Mouse (Mus musculus): ENCODE measurements at regions not wholly inside any gene's neighbourhood (a gene's known extent, or its start where the extent isn't known, plus 50 kb on each side); places are given as distances from the start of the nearest gene placed in this dataset.

GRCm38 (mm10) chr12:10524509-10525286 lies 134.1 kb downstream of the Rdh14 start:
- DNase-seq (ENCODE audit: low read depth in 3 of 3, low spot score in 3 of 3), result no peak
- no peaks in the 10 kb centered on the region for H3K36me3 ChIP-seq (replicated peaks; ENCODE audit: control insufficient read depth, insufficient read depth, low read depth)
- WGBS (ENCODE audit: insufficient replicate concordance), result 46% methylated on average over 7 of the region's 7 CpGs
- H3K4me1 ChIP-seq (replicated peaks; ENCODE audit: control insufficient read depth in 2 of 2, insufficient read depth in 2 of 2, low read length in 1 of 2), result no peaks in the 10 kb centered on the region
- no peak overlapping the region for H3K4me3 ChIP-seq (ENCODE audit: insufficient read depth in 1 of 2, low read depth in 2 of 2, low read length in 2 of 2)
- TF ChIP-seq EP300 (IDR thresholded peaks at IDR 0.05; ENCODE audit: low read depth), result no peak
- no peak for TF ChIP-seq CTCF (IDR thresholded peaks at IDR 0.05; ENCODE audit: low read depth)
- H3K9ac ChIP-seq (replicated peaks), result no peak overlapping the region
- H3K9me3 ChIP-seq (ENCODE audit: control insufficient read depth, low read length), result no peaks in the 10 kb centered on the region
- H3K27ac ChIP-seq, result no peak overlapping the region
- no peak overlapping the region for H3K4me2 ChIP-seq (ENCODE audit: low read depth)
- ATAC-seq (ENCODE audit: insufficient read depth), result no peak
- H3K27me3 ChIP-seq (ENCODE audit: control insufficient read depth, insufficient read depth, low read length), result no peaks in the 10 kb centered on the region

- 60% methylated on average over 4 of the region's 4 CpGs for WGBS (ENCODE audit: insufficient replicate concordance)
- no peak overlapping the region for H3K27ac ChIP-seq
- no peak for ATAC-seq (ENCODE audit: insufficient read depth)
- H3K4me3 ChIP-seq (ENCODE audit: insufficient read depth in 1 of 2, low read depth in 2 of 2, low read length in 2 of 2), result no peak overlapping the region
- no peaks in the 10 kb centered on the region for H3K4me1 ChIP-seq (replicated peaks; ENCODE audit: control insufficient read depth in 2 of 2, insufficient read depth in 2 of 2, low read length in 1 of 2)
- no peaks in the 10 kb centered on the region for H3K27me3 ChIP-seq (ENCODE audit: control insufficient read depth, insufficient read depth, low read length)
- no peak for DNase-seq (ENCODE audit: low read depth in 3 of 3, low spot score in 3 of 3)
- no peaks in the 10 kb centered on the region for H3K9me3 ChIP-seq (ENCODE audit: control insufficient read depth, low read length)
- no peak overlapping the region for H3K4me2 ChIP-seq (ENCODE audit: low read depth)
- TF ChIP-seq CTCF (IDR thresholded peaks at IDR 0.05; ENCODE audit: low read depth) (no peak), EP300 (IDR thresholded peaks at IDR 0.05; ENCODE audit: low read depth) (no peak)
- no peak overlapping the region for H3K9ac ChIP-seq (replicated peaks)
- no peaks in the 10 kb centered on the region for H3K36me3 ChIP-seq (replicated peaks; ENCODE audit: control insufficient read depth, insufficient read depth, low read depth)
Observed at GRCm38 (mm10) chr12:10525934-10526333, 135.4 kb downstream of the Rdh14 start.

GRCm38 (mm10) chr12:10529077-10529476 lies 138.5 kb downstream of the Rdh14 start:
- WGBS (ENCODE audit: insufficient replicate concordance), result 36% methylated on average over 2 of the region's 2 CpGs
- no peak overlapping the region for H3K4me3 ChIP-seq (ENCODE audit: insufficient read depth in 1 of 2, low read depth in 2 of 2, low read length in 2 of 2)
- no peak overlapping the region for H3K27ac ChIP-seq
- H3K4me1 ChIP-seq (replicated peaks; ENCODE audit: control insufficient read depth in 2 of 2, insufficient read depth in 2 of 2, low read length in 1 of 2), result no peaks in the 10 kb centered on the region
- DNase-seq (ENCODE audit: low read depth in 3 of 3, low spot score in 3 of 3) (no peak), ATAC-seq (ENCODE audit: insufficient read depth) (no peak)
- no peaks in the 10 kb centered on the region for H3K27me3 ChIP-seq (ENCODE audit: control insufficient read depth, insufficient read depth, low read length)
- H3K4me2 ChIP-seq (ENCODE audit: low read depth), result no peak overlapping the region
- H3K36me3 ChIP-seq (replicated peaks; ENCODE audit: control insufficient read depth, insufficient read depth, low read depth), result no peaks in the 10 kb centered on the region
- no peak for TF ChIP-seq EP300 (IDR thresholded peaks at IDR 0.05; ENCODE audit: low read depth)
- no peak for TF ChIP-seq CTCF (IDR thresholded peaks at IDR 0.05; ENCODE audit: low read depth)
- no peak overlapping the region for H3K9ac ChIP-seq (replicated peaks)
- no peaks in the 10 kb centered on the region for H3K9me3 ChIP-seq (ENCODE audit: control insufficient read depth, low read length)

- H3K4me2 ChIP-seq (ENCODE audit: low read depth), result no peak overlapping the region
- H3K9me3 ChIP-seq (ENCODE audit: control insufficient read depth, low read length), result no peaks in the 10 kb centered on the region
- no peak for ATAC-seq (ENCODE audit: insufficient read depth)
- no peak overlapping the region for H3K4me3 ChIP-seq (ENCODE audit: insufficient read depth in 1 of 2, low read depth in 2 of 2, low read length in 2 of 2)
- no peaks in the 10 kb centered on the region for H3K4me1 ChIP-seq (replicated peaks; ENCODE audit: control insufficient read depth in 2 of 2, insufficient read depth in 2 of 2, low read length in 1 of 2)
- H3K27ac ChIP-seq, result no peak overlapping the region
- H3K27me3 ChIP-seq (ENCODE audit: control insufficient read depth, insufficient read depth, low read length), result no peaks in the 10 kb centered on the region
- H3K36me3 ChIP-seq (replicated peaks; ENCODE audit: control insufficient read depth, insufficient read depth, low read depth), result no peaks in the 10 kb centered on the region
- 53% methylated on average over 3 of the region's 3 CpGs for WGBS (ENCODE audit: insufficient replicate concordance)
- DNase-seq (ENCODE audit: low read depth in 3 of 3, low spot score in 3 of 3), result no peak
- no peak for TF ChIP-seq CTCF (IDR thresholded peaks at IDR 0.05; ENCODE audit: low read depth)
- no peak for TF ChIP-seq EP300 (IDR thresholded peaks at IDR 0.05; ENCODE audit: low read depth)
- H3K9ac ChIP-seq (replicated peaks), result no peak overlapping the region
Observed at GRCm38 (mm10) chr12:10530996-10531395, 140.4 kb downstream of the Rdh14 start.

GRCm38 (mm10) chr12:10533971-10534370 lies 143.4 kb downstream of the Rdh14 start:
- no peaks in the 10 kb centered on the region for H3K27me3 ChIP-seq (ENCODE audit: control insufficient read depth, insufficient read depth, low read length)
- H3K4me1 ChIP-seq (replicated peaks; ENCODE audit: control insufficient read depth in 2 of 2, insufficient read depth in 2 of 2, low read length in 1 of 2), result no peaks in the 10 kb centered on the region
- no peak overlapping the region for H3K27ac ChIP-seq
- H3K9ac ChIP-seq (replicated peaks), result no peak overlapping the region
- H3K36me3 ChIP-seq (replicated peaks; ENCODE audit: control insufficient read depth, insufficient read depth, low read depth), result no peaks in the 10 kb centered on the region
- no peaks in the 10 kb centered on the region for H3K9me3 ChIP-seq (ENCODE audit: control insufficient read depth, low read length)
- no peak overlapping the region for H3K4me2 ChIP-seq (ENCODE audit: low read depth)
- H3K4me3 ChIP-seq (ENCODE audit: insufficient read depth in 1 of 2, low read depth in 2 of 2, low read length in 2 of 2), result no peak overlapping the region
- DNase-seq (ENCODE audit: low read depth in 3 of 3, low spot score in 3 of 3) (no peak), ATAC-seq (ENCODE audit: insufficient read depth) (no peak)
- 53% methylated on average over 6 of the region's 6 CpGs for WGBS (ENCODE audit: insufficient replicate concordance)
- TF ChIP-seq EP300 (IDR thresholded peaks at IDR 0.05; ENCODE audit: low read depth) (no peak), CTCF (IDR thresholded peaks at IDR 0.05; ENCODE audit: low read depth) (no peak)

Data from liver, embryonic 14.5 days (tissue).